Mouse (Mus musculus) embryo, embryonic 10.5 days (tissue): ENCODE measurements around the gene Ror2.
A peak's percentile ranks its signal among the peaks of the same experiment; 100 is the strongest.

Experiments
- DNase-seq: peaks from one replicate; pipeline ENCODE4 v3.0.0-alpha.2; 2015; ENCODE audit warnings: low spot score

Ror2 gene

DNA sequence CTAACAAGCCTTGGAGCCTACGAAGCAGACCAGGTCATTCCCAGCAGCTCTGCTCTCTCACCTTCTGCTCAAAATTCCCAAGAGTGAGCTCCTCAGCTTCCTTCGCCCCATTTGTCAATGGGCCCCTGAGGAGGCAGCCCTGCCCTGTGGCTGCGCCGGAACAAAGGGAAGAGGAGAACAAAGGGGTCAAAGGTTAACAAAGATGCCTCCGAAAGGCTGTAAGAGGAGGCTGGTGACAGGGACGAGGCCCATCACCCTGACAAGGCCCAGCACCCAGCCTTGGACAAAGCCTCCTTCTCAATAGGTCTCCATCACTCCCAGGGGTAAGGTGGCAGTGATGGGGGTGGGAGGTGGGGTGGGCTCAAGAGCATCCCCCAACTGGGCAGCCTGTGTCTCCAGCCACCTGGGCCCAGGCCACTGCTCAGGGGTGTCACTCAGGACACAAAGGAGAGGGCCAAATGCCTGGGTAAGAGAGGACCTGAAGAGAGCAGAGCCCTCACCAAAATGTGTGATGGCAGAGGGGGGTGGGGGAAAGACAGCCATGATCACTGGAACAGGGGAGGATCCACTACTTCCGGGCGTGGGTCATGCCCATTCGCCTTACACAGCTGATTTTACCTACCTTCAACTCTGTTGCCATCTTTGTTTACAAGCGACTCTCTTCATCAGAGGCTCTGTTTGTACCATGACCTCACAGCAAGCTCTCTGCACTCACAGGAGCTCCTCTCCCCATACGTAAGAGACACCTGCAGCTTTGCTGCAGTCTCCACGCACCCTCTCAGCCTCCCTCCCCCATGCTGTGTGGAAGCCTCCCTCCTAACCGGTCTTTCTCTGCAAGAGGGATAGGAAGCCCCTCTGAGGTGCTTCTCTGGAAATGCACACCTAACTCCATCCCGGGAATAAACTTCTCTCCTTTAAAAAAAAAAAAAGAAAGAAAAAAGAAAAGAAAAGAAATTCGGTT, 51.8 kb downstream of the Ror2 start:
- DNase-seq, result peak; percentile 69

DNA sequence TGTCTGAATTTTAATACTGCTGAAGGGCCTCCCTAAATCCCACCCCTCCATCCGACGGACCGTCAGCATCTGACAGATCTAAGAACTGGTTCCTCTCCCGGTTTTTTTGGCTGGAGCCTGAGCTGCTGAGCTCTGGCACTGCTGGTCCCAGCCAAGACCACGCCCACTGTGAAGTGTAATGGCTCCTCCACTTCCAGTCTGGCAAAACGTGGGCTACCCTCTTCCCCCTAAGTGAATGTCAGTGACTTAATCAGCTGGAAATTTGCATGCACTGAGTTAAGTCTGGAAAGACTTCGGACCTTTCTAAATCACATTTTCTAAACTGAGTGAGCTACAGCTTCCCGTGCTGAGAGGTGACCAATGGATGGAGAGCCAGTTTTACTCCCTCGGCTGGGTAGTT, 52.5 kb downstream of the Ror2 start:
- DNase-seq, result peak; percentile 65

DNA sequence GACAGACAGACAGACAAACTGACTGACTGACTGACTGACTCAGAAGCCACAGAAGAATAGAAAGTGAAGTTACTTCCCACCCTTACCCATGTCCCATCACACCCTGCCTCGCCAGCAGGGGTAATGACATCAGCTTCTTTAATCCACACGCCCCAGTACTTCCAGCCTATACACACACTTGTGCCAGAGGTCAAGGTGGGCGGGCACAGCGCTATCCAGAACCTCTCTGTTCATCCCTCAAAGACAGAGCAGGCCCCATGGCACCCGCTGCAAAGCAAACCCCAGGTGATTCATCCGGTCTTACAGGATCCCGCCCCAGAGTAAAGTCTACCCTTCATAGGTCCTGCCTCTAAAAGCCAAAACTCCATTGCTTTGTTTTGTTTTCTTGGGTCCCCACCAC, 53.5 kb downstream of the Ror2 start:
- DNase-seq, result peak; percentile 55

DNA sequence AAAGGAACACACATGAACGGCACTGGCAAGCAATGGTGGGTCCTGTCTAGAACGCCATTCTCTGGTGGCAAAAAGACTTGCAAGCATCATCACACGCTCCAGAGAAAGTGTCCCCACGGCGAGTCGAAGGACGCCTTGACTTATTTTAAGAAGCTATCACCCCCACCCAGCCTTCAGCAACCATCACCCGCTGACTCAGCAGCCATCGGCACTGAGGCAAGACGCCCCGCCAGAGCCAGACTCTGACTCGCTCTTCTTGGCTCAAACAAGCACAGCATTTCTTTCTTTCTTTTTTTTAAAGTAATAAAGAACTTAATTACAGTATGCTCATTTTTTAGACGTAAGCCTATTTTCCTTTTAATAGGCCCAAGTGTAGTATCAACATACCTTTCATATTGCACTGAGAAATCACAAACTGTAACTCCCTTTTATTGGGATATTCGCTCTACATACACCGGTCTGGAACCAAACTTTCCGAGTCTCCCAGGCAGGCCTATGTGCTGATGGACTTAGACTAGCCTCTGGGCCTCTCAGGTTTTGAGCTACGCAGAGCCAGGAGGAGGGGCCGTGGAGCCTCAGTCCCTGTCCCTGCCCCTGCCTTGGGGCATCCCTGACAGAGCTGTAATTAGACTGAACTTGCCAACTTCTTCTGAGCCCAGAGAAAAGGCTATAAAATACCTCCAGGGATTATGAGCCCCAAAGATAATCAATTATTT, 55.3 kb downstream of the Ror2 start:
- DNase-seq, result peak; percentile 36

DNA sequence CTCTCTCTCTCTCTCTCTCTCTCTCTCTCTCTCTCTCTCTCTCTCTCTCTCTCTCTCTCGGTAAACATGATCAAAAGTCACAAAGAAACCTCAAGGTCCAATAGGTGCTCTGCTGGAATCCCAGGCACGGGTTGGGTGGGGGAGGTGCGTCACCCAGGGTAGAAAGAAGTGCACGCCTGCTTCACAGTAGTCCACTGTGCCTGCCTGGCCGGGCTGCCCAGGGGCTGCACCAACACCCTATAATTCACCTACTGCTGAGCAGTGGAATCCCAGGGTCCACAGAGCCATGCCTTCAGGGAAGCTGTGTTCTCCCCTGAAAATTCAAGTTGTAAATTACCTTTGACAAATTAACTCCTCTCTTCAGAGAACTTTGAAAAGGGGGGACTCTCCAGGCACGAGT, 58.9 kb downstream of the Ror2 start:
- DNase-seq, result no peak

DNA sequence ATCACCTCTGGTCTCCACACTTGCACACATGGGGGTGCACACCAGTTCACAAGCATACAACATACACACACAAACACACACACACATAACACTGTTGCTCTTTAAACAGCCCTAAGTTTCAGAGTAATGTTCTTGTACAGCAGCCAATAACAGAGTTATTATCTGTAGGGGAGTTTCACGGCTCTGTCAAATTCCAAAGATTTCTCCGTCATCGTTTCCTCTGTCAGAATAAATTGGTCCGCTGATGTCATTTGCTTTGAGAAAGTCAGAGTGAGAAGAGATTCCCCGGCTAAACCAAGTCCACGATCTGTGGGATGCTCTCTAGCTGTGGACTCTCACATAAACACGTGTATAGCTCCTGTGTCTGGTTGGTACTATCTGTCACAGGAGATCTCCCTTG, 59.5 kb downstream of the Ror2 start:
- DNase-seq, result no peak

DNA sequence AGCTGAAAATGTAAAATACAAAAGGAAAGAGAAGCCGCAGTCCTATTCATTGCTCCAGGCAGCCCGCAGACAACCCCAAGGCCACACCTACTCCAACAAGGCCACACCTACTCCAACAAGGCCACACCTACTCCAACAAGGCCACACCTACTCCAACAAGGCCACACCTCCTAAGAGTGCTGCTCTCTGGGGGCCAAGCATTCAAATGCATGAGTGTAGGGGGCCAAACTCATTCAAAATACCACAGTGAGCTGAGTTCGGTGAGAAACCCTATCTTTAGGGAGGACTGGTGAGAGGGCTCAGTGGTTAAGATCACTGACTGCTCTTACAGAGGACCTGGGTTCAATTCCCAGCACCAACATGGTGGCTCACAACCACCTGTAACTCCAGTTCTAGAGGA, 60.0 kb downstream of the Ror2 start:
- DNase-seq, result no peak

DNA sequence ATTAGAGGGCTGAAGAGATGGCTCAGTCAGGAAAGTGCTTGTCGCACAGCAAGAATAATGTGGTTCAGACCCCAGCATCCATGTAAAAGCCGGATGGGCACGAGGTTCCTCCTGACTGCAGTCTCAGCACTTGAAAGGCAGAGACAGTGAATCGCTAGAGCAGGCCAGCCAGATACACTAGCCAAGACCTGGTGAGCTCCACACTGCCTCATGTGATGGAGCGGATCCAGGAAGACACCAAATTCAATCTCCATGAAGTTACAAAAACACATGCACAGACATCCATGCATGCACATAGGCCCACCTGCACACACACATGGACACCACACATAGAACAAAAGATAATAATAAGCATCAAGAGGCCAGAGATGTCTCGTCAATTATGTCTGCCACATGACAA, 64.7 kb downstream of the Ror2 start:
- DNase-seq, result no peak

DNA sequence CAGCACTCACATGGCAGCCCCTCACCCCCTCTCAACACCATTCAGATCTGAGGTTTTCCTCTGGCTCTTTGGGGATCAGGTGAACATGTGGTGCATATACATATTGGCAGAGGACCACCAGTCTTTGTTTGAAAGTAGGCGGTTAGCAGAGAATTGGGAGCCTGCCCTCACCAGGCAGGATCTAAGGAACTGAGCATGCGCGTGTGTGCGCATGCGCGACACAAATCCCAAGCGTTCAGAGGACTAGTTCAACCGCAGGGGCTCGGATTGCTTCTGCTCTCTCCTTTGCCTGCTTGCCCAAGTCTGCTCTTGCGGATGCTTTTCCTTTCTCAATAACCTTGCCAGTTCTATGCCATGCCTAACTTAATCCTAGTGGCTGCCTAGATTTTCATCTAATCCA, 66.0 kb downstream of the Ror2 start:
- DNase-seq, result no peak

DNA sequence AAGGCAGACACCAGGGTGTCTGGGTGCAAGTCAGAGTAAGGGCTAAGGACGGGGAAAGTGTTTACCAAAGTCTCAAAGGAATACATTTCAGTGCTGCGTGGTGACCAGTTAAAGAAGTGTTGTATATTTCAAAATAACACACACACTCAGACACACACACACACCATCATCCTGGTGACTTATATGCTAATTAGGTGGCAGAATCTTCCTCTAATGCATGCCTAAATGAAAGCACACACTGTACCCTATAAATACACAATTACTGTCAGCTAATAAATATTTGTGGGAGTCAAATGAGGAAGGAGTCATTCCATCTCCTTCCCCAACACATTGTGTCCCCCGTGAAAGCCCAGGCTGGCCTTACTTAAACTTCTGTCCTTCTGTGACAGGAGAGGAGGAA, 66.5 kb downstream of the Ror2 start:
- no peak for DNase-seq

DNA sequence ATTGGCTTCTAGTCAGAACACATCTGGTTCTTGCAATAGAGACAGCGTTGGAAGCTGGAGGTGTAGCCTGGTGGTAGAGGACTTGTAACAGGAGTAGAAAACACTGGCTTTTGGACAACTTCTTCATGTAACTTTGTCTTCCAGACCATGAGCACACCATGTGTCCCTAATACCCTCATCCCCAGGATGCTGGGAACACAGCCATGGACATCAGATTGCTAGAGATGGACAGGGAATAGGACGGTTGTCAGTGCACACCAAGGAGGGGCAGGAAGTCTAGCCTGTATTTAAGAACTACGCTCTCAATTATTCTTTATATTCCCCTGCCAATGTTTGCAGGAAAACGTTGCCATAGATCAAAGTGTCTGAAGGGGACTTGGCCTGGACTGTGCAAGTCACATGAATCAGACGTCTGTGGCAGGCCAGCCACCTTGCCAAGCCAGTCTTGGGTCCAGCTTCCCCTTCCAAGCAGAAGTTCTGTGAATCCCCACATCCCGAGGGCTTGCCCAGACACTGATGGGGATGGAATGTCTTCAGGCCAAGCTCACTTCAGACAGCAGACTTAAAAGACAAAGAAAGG, 68.4 kb downstream of the Ror2 start:
- no peak for DNase-seq

DNA sequence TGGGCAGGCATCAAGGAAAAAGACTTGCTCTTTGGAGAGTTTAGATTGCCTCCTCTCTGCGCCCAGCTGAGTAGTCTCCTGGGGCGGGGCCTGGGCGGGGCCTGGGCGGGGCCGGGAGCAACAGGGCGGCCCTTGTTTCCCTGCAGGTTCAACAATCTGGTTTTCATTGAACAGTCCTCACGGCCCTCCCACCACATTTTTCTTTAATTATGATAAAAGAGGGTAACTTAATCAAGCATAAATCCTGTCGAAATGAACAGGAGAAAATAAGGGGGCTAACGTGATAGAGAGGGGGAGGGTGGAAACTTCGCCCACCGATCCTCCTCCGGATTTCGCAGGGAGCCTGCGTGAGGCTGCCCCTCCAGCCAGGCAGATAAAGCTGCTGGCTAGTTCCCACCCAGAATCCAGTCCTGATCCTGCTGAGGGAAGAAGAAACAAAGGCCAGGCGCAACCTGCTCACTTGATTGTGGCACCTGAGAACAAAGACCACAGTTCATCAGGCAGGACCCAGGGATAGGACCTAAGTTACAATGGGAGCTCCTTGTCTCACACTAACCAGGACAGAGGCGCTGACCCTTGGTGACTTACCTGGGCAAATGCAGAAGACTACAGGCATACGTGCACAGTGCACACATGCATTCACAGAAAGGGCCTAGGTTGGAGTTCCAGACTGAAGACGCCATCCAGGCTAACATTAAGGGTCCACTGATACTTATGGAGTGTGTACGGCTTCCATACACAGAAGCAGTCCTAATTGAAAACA, 73.8 kb downstream of the Ror2 start:
- DNase-seq, result peak; percentile 81

DNA sequence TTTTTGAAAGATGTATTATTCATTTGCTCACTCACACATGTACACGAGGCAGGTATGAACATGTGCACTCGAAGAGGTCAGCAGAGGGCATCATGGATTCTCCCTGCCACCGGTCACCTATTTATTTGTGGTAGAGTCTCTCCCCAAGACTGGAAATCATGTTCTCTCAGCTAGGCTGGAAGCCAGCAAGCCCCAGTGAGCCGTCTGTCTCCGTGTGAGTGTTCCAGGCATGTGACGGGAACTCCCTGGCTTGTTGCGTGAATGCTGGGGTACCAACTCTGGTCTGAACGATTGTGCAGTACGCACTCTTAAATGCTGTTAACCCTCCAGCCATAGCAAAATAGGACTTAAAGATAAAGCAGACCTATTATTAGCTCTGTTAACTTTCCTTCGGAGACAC, 77.4 kb downstream of the Ror2 start:
- no peak for DNase-seq

DNA sequence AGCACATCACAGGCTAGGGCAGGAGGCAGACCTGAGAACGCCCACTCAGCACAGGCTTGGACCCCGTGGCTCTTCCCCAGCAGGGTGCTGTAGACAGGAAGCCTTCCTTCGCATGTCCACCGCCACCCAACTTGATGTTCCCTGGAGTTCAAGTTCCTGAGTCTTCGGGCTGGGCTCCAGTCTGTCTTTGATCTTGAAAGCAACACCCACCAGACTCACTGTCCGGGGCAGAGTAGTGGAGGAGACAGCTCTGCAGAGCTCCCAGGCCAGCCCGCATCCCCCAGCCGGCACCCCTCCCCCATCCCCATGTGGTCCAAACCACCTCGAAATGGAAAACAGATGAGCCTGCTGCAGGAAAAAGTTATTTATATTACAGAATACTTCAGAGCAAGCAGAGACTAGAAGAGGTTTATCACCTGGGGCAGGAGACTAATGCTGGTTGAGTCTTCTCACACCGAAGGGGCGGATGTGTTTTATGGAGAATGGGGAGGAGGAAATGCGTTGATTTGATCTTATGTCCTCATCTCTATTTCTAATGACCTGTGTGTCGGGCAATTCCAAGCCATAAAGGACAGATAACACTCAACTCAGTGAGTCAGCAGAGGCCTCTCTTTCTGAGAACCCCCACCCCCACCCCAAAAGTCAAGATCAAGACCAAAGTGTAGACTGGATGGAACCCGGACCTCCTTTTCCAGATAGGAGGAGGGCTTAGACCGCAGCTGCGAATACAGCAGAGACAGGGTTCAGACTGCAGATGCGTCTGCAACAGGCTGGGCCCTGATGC, 80.6 kb downstream of the Ror2 start:
- peak; percentile 75 for DNase-seq

DNA sequence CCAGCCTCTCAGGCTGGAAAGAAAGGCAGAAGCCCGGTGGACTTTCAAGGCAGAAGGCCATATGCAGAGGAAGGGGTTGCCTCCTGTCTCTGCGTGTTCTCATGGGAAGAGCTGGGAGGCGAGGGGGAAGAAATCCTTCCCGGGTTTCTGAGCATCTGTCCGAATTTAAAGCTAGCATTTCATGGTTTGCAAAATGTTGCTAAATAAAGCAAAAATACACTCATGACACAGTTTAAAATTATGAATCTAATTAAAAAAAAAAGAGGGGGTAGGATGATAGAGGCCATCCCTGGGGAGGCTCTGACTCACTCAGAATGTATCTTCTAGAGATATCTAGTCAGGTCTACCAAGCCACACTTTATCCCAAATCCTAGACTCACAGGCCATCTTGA, 83.5 kb downstream of the Ror2 start:
- DNase-seq, result no peak

DNA sequence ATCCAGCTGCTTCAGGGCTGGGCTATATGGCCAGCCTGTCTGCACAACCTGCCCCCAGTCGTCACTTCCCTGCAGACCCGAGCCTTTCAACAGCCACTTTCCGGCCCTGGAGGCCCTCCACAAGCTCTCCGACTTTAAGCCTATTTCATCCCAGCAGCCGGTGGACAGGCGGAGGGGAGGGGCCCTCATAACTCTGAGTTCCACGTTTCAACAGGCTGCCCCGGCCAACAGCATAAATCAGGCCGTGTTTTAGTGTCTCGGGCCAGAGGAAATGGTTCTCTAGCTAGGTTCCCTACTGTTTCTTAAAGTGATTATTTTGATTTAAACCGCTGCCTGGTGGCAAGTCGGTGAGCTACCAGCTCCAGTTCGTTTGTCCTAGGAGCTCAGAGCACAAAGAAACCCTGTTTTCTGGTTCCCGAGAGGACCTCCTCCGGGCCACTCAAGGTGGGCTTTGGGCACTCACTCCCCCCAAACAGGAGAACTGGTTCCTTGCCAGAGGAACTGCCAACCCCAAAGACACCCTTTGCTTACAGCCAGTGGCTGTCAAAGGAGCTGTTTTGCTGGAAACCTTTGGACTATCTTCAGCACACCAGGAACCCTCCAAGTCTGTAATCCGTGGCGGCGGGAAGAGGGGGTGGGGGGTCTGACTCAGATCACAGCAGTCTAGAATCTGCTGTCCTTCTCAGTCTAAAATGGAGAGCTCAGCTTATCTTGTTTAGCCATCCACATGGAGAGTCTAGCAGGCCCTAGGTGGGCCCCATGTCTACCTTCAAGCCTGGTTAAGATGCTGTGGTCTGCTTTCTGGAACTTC, 84.1 kb downstream of the Ror2 start:
- peak; percentile 84 for DNase-seq

DNA sequence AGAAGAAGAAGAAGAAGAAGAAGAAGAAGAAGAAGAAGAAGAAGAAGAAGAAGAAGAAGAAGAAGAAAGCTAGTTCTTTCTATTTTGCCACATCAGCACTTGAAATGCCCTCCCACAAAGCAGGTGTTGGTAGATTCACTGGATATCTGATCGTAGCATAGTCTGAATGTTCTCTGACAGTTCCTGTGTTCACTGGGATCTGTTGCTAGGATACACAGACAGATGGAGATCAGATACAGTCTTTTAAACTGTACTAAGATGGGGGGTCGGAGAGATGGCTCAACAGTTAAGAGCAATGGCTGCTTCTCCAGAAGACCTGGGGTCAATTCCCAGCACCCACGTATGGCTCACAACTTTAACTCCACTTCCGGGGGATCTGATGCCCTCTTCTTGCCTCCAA, 85.8 kb downstream of the Ror2 start:
- DNase-seq, result no peak

DNA sequence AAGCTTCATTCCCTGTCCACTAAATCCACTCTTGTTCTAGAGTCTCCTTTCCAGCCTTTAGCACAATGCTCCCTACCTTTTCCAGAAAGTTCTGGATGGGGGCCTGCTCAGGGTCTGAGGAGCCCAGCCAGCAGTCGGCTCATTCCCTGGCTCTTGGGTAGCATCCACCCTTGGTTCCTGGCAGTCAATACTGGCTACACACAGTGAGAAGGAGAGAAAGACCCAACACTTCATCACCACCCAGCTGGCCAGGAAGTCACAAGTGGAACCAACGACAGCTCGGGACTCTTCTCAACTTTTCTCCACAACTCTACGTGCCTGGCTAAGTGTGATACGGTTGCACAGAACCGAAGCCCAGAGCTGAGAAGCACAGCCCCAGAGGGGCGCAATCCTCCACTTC, 86.7 kb downstream of the Ror2 start:
- DNase-seq, result no peak

DNA sequence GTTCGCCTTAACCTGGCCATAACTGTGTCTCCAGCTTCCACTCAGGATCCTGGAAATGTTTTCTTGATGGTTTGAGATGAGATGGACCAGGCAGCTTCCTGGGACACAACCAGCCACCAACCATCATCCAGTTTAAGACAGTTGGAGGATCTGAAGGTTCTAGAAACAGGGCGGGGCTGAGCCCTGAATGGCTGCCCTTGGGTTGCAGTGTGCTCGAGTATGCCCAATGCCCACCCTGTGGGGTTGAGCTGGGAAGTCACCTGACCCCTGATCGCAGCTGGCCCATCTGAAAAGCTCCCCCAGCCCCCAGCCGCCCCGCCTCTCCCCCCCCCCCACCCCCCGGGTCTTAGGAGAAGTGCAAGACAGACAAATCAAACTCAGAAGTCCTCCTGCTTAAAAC, 89.2 kb downstream of the Ror2 start:
- no peak for DNase-seq

DNA sequence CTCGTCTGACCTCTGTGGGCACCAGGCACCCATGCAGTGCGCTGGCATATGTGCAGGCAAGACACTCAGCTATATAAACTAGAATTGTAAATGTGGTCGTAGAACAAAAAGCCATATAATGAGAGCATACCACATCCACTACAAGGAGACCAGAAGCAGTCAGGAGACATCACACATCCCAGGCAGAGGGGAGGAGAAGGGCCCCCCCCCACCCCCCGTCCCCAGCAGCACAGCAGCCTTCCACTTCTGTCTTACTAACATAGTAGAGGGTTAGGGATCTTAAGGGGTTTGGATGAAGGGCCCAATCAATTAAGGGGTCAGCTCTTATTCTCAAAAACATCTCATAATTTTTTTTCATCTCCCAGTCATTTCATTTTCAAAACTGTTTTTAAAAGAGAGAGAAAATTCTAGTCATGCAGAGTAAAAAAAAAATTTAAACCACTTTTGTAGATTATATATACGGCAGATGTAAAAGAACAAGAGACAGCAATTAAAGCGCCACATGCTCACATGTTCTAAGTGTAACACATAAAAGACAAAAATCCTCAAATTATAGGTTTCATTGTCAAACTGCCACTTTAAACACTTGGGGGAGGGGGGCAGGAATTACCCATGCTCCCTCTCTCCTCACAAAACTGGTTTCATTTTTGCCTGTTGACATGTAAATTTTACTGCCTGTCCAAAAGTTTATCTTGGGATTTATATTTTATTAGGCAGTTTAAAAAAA, 89.8 kb downstream of the Ror2 start:
- DNase-seq, result no peak
